ENCODE assay signal across 9 mouse cellular contexts in genomic region chr9:70260324-70260841, GRCm38 (mm10). TPM values are rescaled to one million over a fixed set of nuclear protein-coding genes. Genes with fewer than 3 reads are reported as not detected.
DNase-seq lines count a peak whose midpoint lies in the region; TF ChIP-seq lines count a peak whose summit lies in the region.
"Had no signal": no experiment of that assay in that cellular context is flagged by ENCODE, and none has a peak within 500 bp of the region (broad histone marks: within the 10 kb centered on the region; RNA-seq: fewer than 3 reads in every experiment).

No protein-coding gene starts in this region.

- H3K4me3 ChIP-seq in layer of hippocampus, adult 2 months = no peak overlapping the region

- no peak overlapping the region for H3K27ac ChIP-seq in layer of hippocampus, adult 2 months

- TF ChIP-seq CTCF in layer of hippocampus, adult 2 months (conservative IDR thresholded peaks at IDR 0.05) = no peak

- peak; percentile 67 for DNase-seq in layer of hippocampus, adult 9-11 months
- DNase-seq in layer of hippocampus, adult 2 months (ENCODE audit: low spot score in 2 of 2) = no peak
- DNase-seq in embryo, embryonic 10.5 days (ENCODE audit: low spot score) = peak; percentile 25
- DNase-seq in kidney, adult 9 months = peak; percentile 57
- DNase-seq in monocyte, adult 2 months (ENCODE audit: low read depth in 1 of 2, low spot score in 2 of 2) = peak; percentile 42 to 49
- no peak for DNase-seq in cerebellum, postnatal 14 days
- DNase-seq in thymus, adult 18-20 months = no peak
- DNase-seq in cerebellum, postnatal 10 days = no peak
- DNase-seq: forebrain, postnatal 0 days had no signal

RNA-seq across cellular contexts. Expression of gene Myo1e, which starts 53.2 kb away (rescaled TPM):
- 1 to 10 TPM; 7.6 to 8.2 TPM for total RNA-seq in layer of hippocampus, adult 2 months (2021)

Comparison
In these comparisons a context has a peak if more than half of its experiments do, and no peak if none do; other contexts are left out.
1. DNase-seq: peak in layer of hippocampus, adult 9-11 months (single experiment), embryo, embryonic 10.5 days (single experiment), kidney, adult 9 months (single experiment) and monocyte, adult 2 months (2 of 2); none in layer of hippocampus, adult 2 months (0 of 2), cerebellum, postnatal 14 days (0 of 2), thymus, adult 18-20 months (0 of 2) and cerebellum, postnatal 10 days (0 of 2).